ENCODE assay signal across 12 mouse cellular contexts in the genomic region with DNA sequence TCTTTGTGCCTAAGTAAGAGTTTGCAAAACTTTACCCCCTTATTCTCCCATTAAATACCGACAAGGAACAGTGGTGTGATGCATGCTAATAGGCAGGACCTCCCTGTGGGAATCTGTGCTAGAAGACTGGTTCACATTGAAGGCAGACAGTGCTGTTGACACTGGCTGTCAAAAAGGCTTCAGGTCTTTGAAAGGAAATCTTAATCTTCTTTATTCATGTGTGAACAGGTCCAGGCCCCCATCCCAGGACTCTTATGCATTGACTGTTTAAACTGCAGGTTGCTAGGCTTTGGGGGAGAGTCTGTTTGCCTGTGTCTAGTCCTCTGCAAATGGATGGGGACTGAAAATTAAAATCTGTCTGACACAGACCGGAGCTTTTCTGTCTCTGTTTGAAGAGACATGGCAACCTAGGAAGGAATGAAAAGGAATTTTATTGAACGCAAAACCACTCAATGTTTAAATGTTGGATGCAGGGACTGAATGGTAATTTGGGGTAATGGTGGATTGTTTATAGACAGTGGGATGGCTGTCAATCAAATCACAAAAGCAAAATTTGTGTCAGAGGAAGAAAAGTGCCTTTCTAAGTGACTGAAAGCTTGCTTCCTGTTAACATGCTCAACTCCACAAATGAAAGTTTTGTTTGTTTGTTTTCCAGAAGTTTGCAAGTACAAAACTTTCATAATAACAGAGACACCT.
DNase-seq lines count a peak whose midpoint lies in the region; ATAC-seq lines count a peak whose summit lies in the region.
"Had no signal": no experiment of that assay in that cellular context is flagged by ENCODE, and none has a peak within 500 bp of the region (broad histone marks: within the 10 kb centered on the region; RNA-seq: fewer than 3 reads in every experiment).

No protein-coding gene starts in this region.

- intact Hi-C loops in left cerebral cortex, postnatal 4 days (cut with DNase I), result no loop called here
- intact Hi-C loops in left cerebral cortex, postnatal 10 days (cut with DNase I), result no loop called here
- intact Hi-C loops in left cerebral cortex, postnatal 14 days (cut with DNase I), result no loop called here

- H3K4me1 ChIP-seq in forebrain, embryonic 16.5 days (replicated peaks; ENCODE audit: control insufficient read depth, insufficient read depth, low read length), result peaks cover 3% of the 10 kb centered on the region
- peaks cover 8% of the 10 kb centered on the region; the same call in 1 of the 2 replicates for H3K4me1 ChIP-seq in midbrain, embryonic 11.5 days (ENCODE audit: control insufficient read depth, insufficient read depth, low read length)

- no peak overlapping the region for H3K9ac ChIP-seq in forebrain, embryonic 16.5 days (replicated peaks; ENCODE audit: low read depth, low read length)
- no peak overlapping the region for H3K9ac ChIP-seq in midbrain, embryonic 11.5 days (ENCODE audit: low read length)

- H3K9me3 ChIP-seq in forebrain, embryonic 16.5 days (ENCODE audit: control insufficient read depth, low read length), result no peaks in the 10 kb centered on the region
- no peaks in the 10 kb centered on the region for H3K9me3 ChIP-seq in midbrain, embryonic 11.5 days (ENCODE audit: control insufficient read depth, low read length)

- 5% methylated on average over 3 of the region's 3 CpGs for WGBS in forebrain, embryonic 16.5 days
- 16% methylated on average over 3 of the region's 3 CpGs for WGBS in midbrain, embryonic 11.5 days

- H3K27me3 ChIP-seq in forebrain, embryonic 16.5 days (replicated peaks; ENCODE audit: control insufficient read depth, insufficient read depth, low read length), result no peaks in the 10 kb centered on the region; the same call in 1 of the 2 replicates
- peaks cover 42% of the 10 kb centered on the region for H3K27me3 ChIP-seq in midbrain, embryonic 11.5 days (ENCODE audit: control insufficient read depth, insufficient read depth, low read length)

- no peaks in the 10 kb centered on the region for H3K36me3 ChIP-seq in forebrain, embryonic 16.5 days (ENCODE audit: control insufficient read depth, insufficient read depth)
- no peaks in the 10 kb centered on the region for H3K36me3 ChIP-seq in midbrain, embryonic 11.5 days (ENCODE audit: control insufficient read depth, insufficient read depth, low read length)

- ATAC-seq in forebrain, embryonic 16.5 days, result peak; percentile 87
- peak; percentile 96 for ATAC-seq in midbrain, embryonic 11.5 days (ENCODE audit: low FRiP score)

- H3K4me3 ChIP-seq in forebrain, embryonic 16.5 days (replicated peaks; ENCODE audit: low read length), result no peak overlapping the region
- no peak overlapping the region for H3K4me3 ChIP-seq in midbrain, embryonic 11.5 days (ENCODE audit: low read depth, low read length)
- H3K4me3 ChIP-seq: layer of hippocampus, adult 2 months had no signal

- peak; percentile 18 for DNase-seq in left cerebral cortex, postnatal 4 days
- no peak for DNase-seq in left cerebral cortex, postnatal 10 days (ENCODE audit: extremely low spot score in 1 of 2, low spot score in 2 of 2)
- DNase-seq in midbrain, embryonic 11.5 days (ENCODE audit: low spot score, missing footprints), result peak; percentile 92
- DNase-seq in retina, postnatal 1 day, result peak; percentile 68
- no peak for DNase-seq in spleen, postnatal 36 days (ENCODE audit: low spot score in 2 of 2)
- no peak for DNase-seq in natural killer cell, adult 2 months (ENCODE audit: low spot score in 2 of 2)
- DNase-seq in left cerebral cortex, postnatal 14 days (ENCODE audit: low spot score in 2 of 2), result no peak
- DNase-seq: cerebellum, postnatal 14 days; kidney, adult 2 months; thymus, adult 18-20 months had no signal

- H3K27ac ChIP-seq in forebrain, embryonic 16.5 days (ENCODE audit: low read length), result no peak overlapping the region
- H3K27ac ChIP-seq in midbrain, embryonic 11.5 days (ENCODE audit: low read depth, low read length), result no peak overlapping the region
- H3K27ac ChIP-seq: layer of hippocampus, adult 2 months had no signal

- H3K4me2 ChIP-seq in forebrain, embryonic 16.5 days (ENCODE audit: low read length), result no peak overlapping the region
- no peak overlapping the region for H3K4me2 ChIP-seq in midbrain, embryonic 11.5 days

Comparison
In these comparisons a context has a peak if more than half of its experiments do, and no peak if none do; other contexts are left out.
1. DNase-seq: peak in left cerebral cortex, postnatal 4 days (single experiment), midbrain, embryonic 11.5 days (single experiment) and retina, postnatal 1 day (single experiment); none in left cerebral cortex, postnatal 10 days (0 of 2), spleen, postnatal 36 days (0 of 2), natural killer cell, adult 2 months (0 of 2) and left cerebral cortex, postnatal 14 days (0 of 2).